Mouse (Mus musculus) embryonic facial prominence, embryonic 11.5 days (tissue): ENCODE measurements at regions not wholly inside any gene's neighbourhood (a gene's known extent, or its start where the extent isn't known, plus 50 kb on each side); places are given as distances from the start of the nearest gene placed in this dataset.
"Not testable (repeated sequence)": the region's sequence is repeated elsewhere in the genome, so short reads cannot be mapped to it uniquely, and the experiment has no call there.

Experiments used
- ATAC-seq: fragments of 200-750 bp; cut with Nextera tagmentation; replicated peaks from 2 replicates; pipeline ENCODE4 v1.8.0; 2017; ENCODE audit warnings: low read depth; ENCODE audit not compliant: insufficient number of reproducible peaks, low FRiP score, low TSS enrichment
- DNase-seq: peaks from one replicate; pipeline ENCODE4 v3.0.0-alpha.2; 2015; ENCODE audit warnings: low spot score
- H3K27ac ChIP-seq: fragments of 300-500 bp; sonication (generic); replicated peaks from 2 replicates; pipeline ENCODE4 v1.5.1; 2014; ENCODE audit warnings: mild to moderate bottlenecking, low read depth, low read length, control low read depth
- H3K27me3 ChIP-seq: fragments of 300-500 bp; sonication (generic); 2 replicates; pipeline ENCODE4 v1.6.1; 2014; ENCODE audit warnings: mild to moderate bottlenecking, low read length, moderate library complexity, mixed read lengths; ENCODE audit not compliant: control insufficient read depth, insufficient read depth
- H3K36me3 ChIP-seq: fragments of 300-500 bp; sonication (generic); replicated peaks from 2 replicates; pipeline ENCODE4 v1.6.1; 2014; ENCODE audit warnings: low read depth, mild to moderate bottlenecking, low read length, moderate library complexity, mixed read lengths; ENCODE audit not compliant: control insufficient read depth, insufficient read depth
- H3K4me1 ChIP-seq: fragments of 300-500 bp; sonication (generic); 2 replicates; pipeline ENCODE4 v1.6.1; 2014; ENCODE audit warnings: low read length, mixed read lengths; ENCODE audit not compliant: control insufficient read depth, insufficient read depth
- H3K4me2 ChIP-seq: fragments of 300-500 bp; sonication (generic); 2 replicates; pipeline ENCODE4 v1.6.1; 2014; ENCODE audit warnings: low read depth, mild to moderate bottlenecking, control low read depth, low read length, moderate library complexity
- H3K4me3 ChIP-seq: fragments of 300-500 bp; sonication (generic); 2 replicates; pipeline ENCODE4 v1.5.1; 2014; ENCODE audit warnings: low read depth, low read length, control low read depth
- H3K9ac ChIP-seq: fragments of 300-500 bp; sonication (generic); replicated peaks from 2 replicates; pipeline ENCODE4 v1.6.1; 2014; ENCODE audit warnings: mild to moderate bottlenecking, control low read depth, low read length
- H3K9me3 ChIP-seq: fragments of 300-500 bp; sonication (generic); replicated peaks from 2 replicates; pipeline ENCODE4 v1.6.1; 2016; ENCODE audit warnings: mild to moderate bottlenecking, low read length, inconsistent platforms, mixed read lengths; ENCODE audit not compliant: control insufficient read depth
- WGBS: fragments of 180-500 bp; shearing (Covaris S2); extraction: QIAGEN DNeasy Blood & Tissue Kit; methylation state at CpG from one replicate; pipeline ENCODE4 v1.1.7; 2014; 5-methylcytosine and 5-hydroxymethylcytosine counted together

- H3K4me1 ChIP-seq = peaks cover 5% of the 10 kb centered on the region
- DNase-seq (peak; percentile 17), ATAC-seq (peak; percentile 29; the same call in 1 of the 2 replicates)
- H3K9ac ChIP-seq = no peak overlapping the region
- no peaks in the 10 kb centered on the region for H3K36me3 ChIP-seq
- no peaks in the 10 kb centered on the region for H3K9me3 ChIP-seq
- no peak overlapping the region for H3K27ac ChIP-seq
- H3K4me3 ChIP-seq = no peak overlapping the region
- H3K4me2 ChIP-seq = no peak overlapping the region
- no peaks in the 10 kb centered on the region for H3K27me3 ChIP-seq
- WGBS = 45% methylated on average over 21 of the region's 21 CpGs
These were observed 147.9 kb upstream of the Stt3b start for GRCm38 (mm10) chr9:115457889-115458710.

GRCm38 (mm10) chr9:115459075-115459474, 148.9 kb upstream of the Stt3b start:
- not testable (repeated sequence) for H3K9me3 ChIP-seq, H3K4me3 ChIP-seq, H3K27me3 ChIP-seq, H3K27ac ChIP-seq, H3K9ac ChIP-seq, H3K36me3 ChIP-seq, DNase-seq, H3K4me1 ChIP-seq, ATAC-seq, H3K4me2 ChIP-seq
- 90% methylated on average over 6 of the region's 6 CpGs for WGBS

- Histone ChIP-seq H3K27me3 (no peaks in the 10 kb centered on the region), H3K9me3 (no peaks in the 10 kb centered on the region), H3K9ac (no peak overlapping the region), H3K4me3 (no peak overlapping the region), H3K36me3 (no peaks in the 10 kb centered on the region), H3K4me1 (no peaks in the 10 kb centered on the region), H3K27ac (no peak overlapping the region), H3K4me2 (no peak overlapping the region)
- no peak for DNase-seq
- ATAC-seq = no peak
- WGBS = 87% methylated on average over 10 of the region's 10 CpGs
These were observed 155.1 kb upstream of the Stt3b start for GRCm38 (mm10) chr9:115465326-115465725.

- no peaks in the 10 kb centered on the region for H3K9me3 ChIP-seq
- DNase-seq (no peak), ATAC-seq (no peak)
- H3K27me3 ChIP-seq = no peaks in the 10 kb centered on the region
- no peaks in the 10 kb centered on the region for H3K4me1 ChIP-seq
- no peak overlapping the region for H3K27ac ChIP-seq
- WGBS = 79% methylated on average over 2 of the region's 2 CpGs
- H3K4me2 ChIP-seq = no peak overlapping the region
- no peaks in the 10 kb centered on the region for H3K36me3 ChIP-seq
- no peak overlapping the region for H3K9ac ChIP-seq
- no peak overlapping the region for H3K4me3 ChIP-seq
These were observed 158.4 kb upstream of the Stt3b start for GRCm38 (mm10) chr9:115468641-115469040.

- Histone ChIP-seq H3K9ac (no peak overlapping the region), H3K36me3 (no peaks in the 10 kb centered on the region), H3K4me2 (no peak overlapping the region), H3K4me3 (no peak overlapping the region), H3K27me3 (no peaks in the 10 kb centered on the region), H3K4me1 (no peaks in the 10 kb centered on the region), H3K9me3 (no peaks in the 10 kb centered on the region), H3K27ac (no peak overlapping the region)
- DNase-seq (no peak), ATAC-seq (no peak)
- 88% methylated on average over 6 of the region's 6 CpGs for WGBS
These were observed 161.4 kb upstream of the Stt3b start for GRCm38 (mm10) chr9:115471582-115471981.

- Histone ChIP-seq H3K27me3 (no peaks in the 10 kb centered on the region), H3K9ac (no peak overlapping the region), H3K4me2 (no peak overlapping the region), H3K36me3 (no peaks in the 10 kb centered on the region), H3K27ac (no peak overlapping the region), H3K4me3 (no peak overlapping the region), H3K9me3 (no peaks in the 10 kb centered on the region), H3K4me1 (no peaks in the 10 kb centered on the region)
- no peak for ATAC-seq
- WGBS = 88% methylated on average over 3 of the region's 3 CpGs
- DNase-seq = no peak
These were observed 162.8 kb upstream of the Stt3b start for GRCm38 (mm10) chr9:115473037-115473436.

- Histone ChIP-seq H3K4me2 (no peak overlapping the region), H3K27me3 (no peaks in the 10 kb centered on the region), H3K4me3 (no peak overlapping the region), H3K9me3 (no peaks in the 10 kb centered on the region), H3K9ac (no peak overlapping the region), H3K36me3 (no peaks in the 10 kb centered on the region), H3K27ac (no peak overlapping the region), H3K4me1 (no peaks in the 10 kb centered on the region)
- 90% methylated on average over 5 of the region's 5 CpGs for WGBS
- ATAC-seq (no peak), DNase-seq (no peak)
These were observed 163.6 kb upstream of the Stt3b start for GRCm38 (mm10) chr9:115473847-115474246.

- no peaks in the 10 kb centered on the region for H3K27me3 ChIP-seq
- H3K4me3 ChIP-seq = no peak overlapping the region
- no peaks in the 10 kb centered on the region for H3K36me3 ChIP-seq
- H3K9me3 ChIP-seq = no peaks in the 10 kb centered on the region
- WGBS = 97% methylated on average over 8 of the region's 8 CpGs
- ATAC-seq = no peak
- no peak for DNase-seq
- no peaks in the 10 kb centered on the region for H3K4me1 ChIP-seq
- no peak overlapping the region for H3K9ac ChIP-seq
- no peak overlapping the region for H3K27ac ChIP-seq
- H3K4me2 ChIP-seq = no peak overlapping the region
These were observed 164.1 kb upstream of the Stt3b start for GRCm38 (mm10) chr9:115474342-115474741.
